Mouse (Mus musculus) limb, embryonic 14.5 days (tissue): ENCODE measurements around the gene Atxn1. TPM values are rescaled to one million over a fixed set of nuclear protein-coding genes. Genes with fewer than 3 reads are reported as not detected.

Experiments
- ATAC-seq: fragments of 200-750 bp; cut with Nextera tagmentation; 2 replicates; pipeline ENCODE4 v1.8.0; 2017; ENCODE audit warnings: low read depth, moderate number of reproducible peaks, moderate TSS enrichment; ENCODE audit not compliant: low FRiP score
- DNase-seq: peaks from one replicate; pipeline ENCODE4 v3.0.0-alpha.2; 2015; ENCODE audit warnings: low spot score
- H3K27ac ChIP-seq: fragments of 300-500 bp; sonication (generic); replicated peaks from 2 replicates; pipeline ENCODE4 v1.5.1; 2014; ENCODE audit warnings: low read depth, mild to moderate bottlenecking, low read length, moderate library complexity, mixed read lengths
- H3K27me3 ChIP-seq: fragments of 300-500 bp; sonication (generic); 2 replicates; pipeline ENCODE4 v1.6.1; 2014; ENCODE audit warnings: low read length, mixed read lengths; ENCODE audit not compliant: control insufficient read depth, insufficient read depth
- H3K36me3 ChIP-seq: fragments of 300-500 bp; sonication (generic); 2 replicates; pipeline ENCODE4 v1.6.1; 2014; ENCODE audit warnings: mild to moderate bottlenecking, low read length, moderate library complexity, mixed read lengths; ENCODE audit not compliant: control insufficient read depth, insufficient read depth
- H3K4me1 ChIP-seq: fragments of 300-500 bp; sonication (generic); 2 replicates; pipeline ENCODE4 v1.6.1; 2014; ENCODE audit warnings: antibody characterized with exemption, low read length, mixed read lengths; ENCODE audit not compliant: control insufficient read depth, insufficient read depth
- H3K4me2 ChIP-seq: fragments of 300-500 bp; sonication (generic); replicated peaks from 2 replicates; pipeline ENCODE4 v1.6.1; 2014; ENCODE audit warnings: low read depth, mild to moderate bottlenecking, low read length, moderate library complexity; ENCODE audit not compliant: severe bottlenecking
- H3K4me3 ChIP-seq: fragments of 300-500 bp; sonication (generic); replicated peaks from 2 replicates; pipeline ENCODE4 v1.5.1; 2014; ENCODE audit warnings: low read length
- H3K9ac ChIP-seq: fragments of 300-500 bp; sonication (generic); 2 replicates; pipeline ENCODE4 v1.6.1; 2014; ENCODE audit warnings: mild to moderate bottlenecking, low read depth, low read length, moderate library complexity; ENCODE audit not compliant: severe bottlenecking
- H3K9me3 ChIP-seq: fragments of 300-500 bp; sonication (generic); 2 replicates; pipeline ENCODE4 v1.6.1; 2016; ENCODE audit warnings: low read length; ENCODE audit not compliant: control insufficient read depth
- POLR2A ChIP-seq: fragments of 200-500 bp; IDR thresholded peaks from 2 replicates; pipeline ENCODE4 v1.8.0; 2012; ENCODE audit warnings: inconsistent platforms, mild to moderate bottlenecking, moderate library complexity, borderline replicate concordance; ENCODE audit not compliant: insufficient read depth, insufficient read length; ENCODE audit errors: extremely low read depth
- WGBS: fragments of 180-500 bp; shearing (Covaris S2); extraction: QIAGEN DNeasy Blood & Tissue Kit; methylation state at CpG from one replicate; pipeline ENCODE4 v1.1.7; 2014; 5-methylcytosine and 5-hydroxymethylcytosine counted together
- polyA plus RNA-seq, 2 experiments: library from polyadenylated mRNA; depleted of rRNA in 1 of 2; stranded (reverse) in 1 of 2; unstranded in 1 of 2; fragments of >200 nt; fragmentation: Nextera tagmentation in 1 of 2; extraction: Ambion mirVana in 1 of 2; gene quantifications; 2 replicates each; pipeline versions ENCODE4 v1.2.1 to v1.2.3; 2012 to 2014

Gene Atxn1
- polyA plus RNA-seq, 2 experiments: 3.3 to 5.3 TPM

- no peak overlapping the region for H3K9ac ChIP-seq
- no peak overlapping the region for H3K4me3 ChIP-seq
- no peak for TF ChIP-seq POLR2A
- H3K4me2 ChIP-seq: no peak overlapping the region
- no peak for ATAC-seq
- no peaks in the 10 kb centered on the region for H3K36me3 ChIP-seq
- DNase-seq: no peak
- WGBS: 64% methylated on average over 7 of the region's 7 CpGs
- no peaks in the 10 kb centered on the region for H3K27me3 ChIP-seq
- peaks cover 3% of the 10 kb centered on the region; the same call in 1 of the 2 replicates for H3K4me1 ChIP-seq
- no peak overlapping the region for H3K27ac ChIP-seq
- H3K9me3 ChIP-seq: no peaks in the 10 kb centered on the region
Observed at GRCm38 (mm10) chr13:45828035-45828434, 136.8 kb downstream of the Atxn1 start.

- Histone ChIP-seq H3K27ac (no peak overlapping the region), H3K9ac (no peak overlapping the region), H3K27me3 (no peaks in the 10 kb centered on the region), H3K4me2 (no peak overlapping the region), H3K36me3 (no peaks in the 10 kb centered on the region), H3K9me3 (no peaks in the 10 kb centered on the region), H3K4me3 (no peak overlapping the region), H3K4me1 (peaks cover 3% of the 10 kb centered on the region; the same call in 1 of the 2 replicates)
- no peak for DNase-seq
- 53% methylated on average over 4 of the region's 4 CpGs for WGBS
- TF ChIP-seq POLR2A: no peak
- ATAC-seq: peak; percentile 34; the same call in 1 of the 2 replicates
Observed at GRCm38 (mm10) chr13:45827619-45828018, 137.2 kb downstream of the Atxn1 start.

GRCm38 (mm10) chr13:45827046-45827596 is 137.7 kb downstream of the Atxn1 start:
- 78% methylated on average over 8 of the region's 8 CpGs for WGBS
- Histone ChIP-seq H3K4me2 (no peak overlapping the region), H3K9ac (no peak overlapping the region), H3K4me3 (no peak overlapping the region), H3K27me3 (no peaks in the 10 kb centered on the region), H3K36me3 (no peaks in the 10 kb centered on the region), H3K9me3 (no peaks in the 10 kb centered on the region), H3K27ac (no peak overlapping the region), H3K4me1 (peaks cover 3% of the 10 kb centered on the region; the same call in 1 of the 2 replicates)
- DNase-seq: no peak
- ATAC-seq: no peak
- TF ChIP-seq POLR2A: no peak

GRCm38 (mm10) chr13:45822491-45822829 is 142.3 kb downstream of the Atxn1 start:
- no peaks in the 10 kb centered on the region for H3K9me3 ChIP-seq
- no peak overlapping the region for H3K4me3 ChIP-seq
- H3K4me1 ChIP-seq: no peaks in the 10 kb centered on the region
- H3K27me3 ChIP-seq: no peaks in the 10 kb centered on the region
- WGBS: 92% methylated on average over 4 of the region's 4 CpGs
- H3K9ac ChIP-seq: no peak overlapping the region
- ATAC-seq (no peak), DNase-seq (no peak)
- H3K4me2 ChIP-seq: no peak overlapping the region
- no peaks in the 10 kb centered on the region for H3K36me3 ChIP-seq
- no peak overlapping the region for H3K27ac ChIP-seq
- no peak for TF ChIP-seq POLR2A

GRCm38 (mm10) chr13:45821764-45822490 is 142.9 kb downstream of the Atxn1 start:
- H3K4me1 ChIP-seq: no peaks in the 10 kb centered on the region
- no peak overlapping the region for H3K27ac ChIP-seq
- H3K36me3 ChIP-seq: no peaks in the 10 kb centered on the region
- no peak overlapping the region for H3K9ac ChIP-seq
- 87% methylated on average over 7 of the region's 7 CpGs for WGBS
- no peak overlapping the region for H3K4me2 ChIP-seq
- no peaks in the 10 kb centered on the region for H3K9me3 ChIP-seq
- no peak for DNase-seq
- ATAC-seq: no peak
- H3K4me3 ChIP-seq: no peak overlapping the region
- no peak for TF ChIP-seq POLR2A
- H3K27me3 ChIP-seq: no peaks in the 10 kb centered on the region
